Mouse (Mus musculus) skeletal muscle tissue, postnatal 0 days (tissue): ENCODE measurements around the gene Zkscan1. TPM values are rescaled to one million over a fixed set of nuclear protein-coding genes. Genes with fewer than 3 reads are reported as not detected.

Source experiments
- polyA plus RNA-seq: library from polyadenylated mRNA; unstranded; fragments of >200 nt; fragmentation: Nextera tagmentation; extraction: Ambion mirVana; gene quantifications from 2 replicates; pipeline ENCODE4 v1.2.1, GENCODE M21; 2015

Zkscan1 gene
- 5.0 and 5.2 TPM in 2 replicates for polyA plus RNA-seq

DNA sequence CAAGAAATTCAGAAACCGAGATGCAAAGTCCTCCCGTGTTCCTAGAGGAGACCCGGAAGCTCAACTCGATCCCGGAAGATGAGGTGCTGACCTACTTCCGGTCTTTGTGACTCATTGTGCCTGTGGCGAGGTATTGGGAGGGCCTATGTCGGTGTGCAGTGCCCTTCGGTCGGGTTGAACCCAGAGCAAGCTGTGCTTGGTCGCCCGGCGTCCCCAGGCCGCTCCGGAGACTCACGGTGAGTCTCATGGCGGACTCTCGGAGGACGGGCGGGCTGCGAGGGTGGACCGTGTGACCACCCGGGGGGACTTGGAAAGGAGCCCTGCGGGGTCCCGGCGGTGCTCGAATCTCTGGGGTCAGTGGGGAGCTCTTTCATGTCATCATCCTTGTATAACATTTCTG, at the start of gene Zkscan1:
TSS of gene Zkscan1 (plus strand) at position 89 of the 400 bp plus-strand sequence.

DNA sequence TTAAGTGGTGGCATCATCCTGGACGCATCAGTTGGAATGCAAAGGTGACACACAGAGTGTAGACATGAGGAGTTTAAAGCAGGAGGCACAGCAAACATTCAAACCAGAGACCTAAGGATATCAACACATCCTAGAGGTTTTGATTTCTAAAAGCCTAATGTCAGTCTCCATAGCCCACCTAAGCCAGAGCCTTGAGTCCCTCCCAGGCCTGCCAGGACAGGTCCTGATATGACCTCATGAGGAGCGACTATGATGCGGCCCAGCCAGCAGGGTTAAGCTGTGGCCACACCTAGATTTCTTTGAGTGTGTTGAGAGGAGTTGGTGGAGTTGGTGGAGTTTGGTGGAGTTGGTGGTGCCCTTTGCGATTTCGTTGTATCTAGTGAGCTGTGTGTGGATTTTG, 32.0 kb upstream of the Zkscan1 start, which contains the start of gene Smok3c:
TSS of gene Smok3c (plus strand) at position 301 of the 400 bp plus-strand sequence.

DNA sequence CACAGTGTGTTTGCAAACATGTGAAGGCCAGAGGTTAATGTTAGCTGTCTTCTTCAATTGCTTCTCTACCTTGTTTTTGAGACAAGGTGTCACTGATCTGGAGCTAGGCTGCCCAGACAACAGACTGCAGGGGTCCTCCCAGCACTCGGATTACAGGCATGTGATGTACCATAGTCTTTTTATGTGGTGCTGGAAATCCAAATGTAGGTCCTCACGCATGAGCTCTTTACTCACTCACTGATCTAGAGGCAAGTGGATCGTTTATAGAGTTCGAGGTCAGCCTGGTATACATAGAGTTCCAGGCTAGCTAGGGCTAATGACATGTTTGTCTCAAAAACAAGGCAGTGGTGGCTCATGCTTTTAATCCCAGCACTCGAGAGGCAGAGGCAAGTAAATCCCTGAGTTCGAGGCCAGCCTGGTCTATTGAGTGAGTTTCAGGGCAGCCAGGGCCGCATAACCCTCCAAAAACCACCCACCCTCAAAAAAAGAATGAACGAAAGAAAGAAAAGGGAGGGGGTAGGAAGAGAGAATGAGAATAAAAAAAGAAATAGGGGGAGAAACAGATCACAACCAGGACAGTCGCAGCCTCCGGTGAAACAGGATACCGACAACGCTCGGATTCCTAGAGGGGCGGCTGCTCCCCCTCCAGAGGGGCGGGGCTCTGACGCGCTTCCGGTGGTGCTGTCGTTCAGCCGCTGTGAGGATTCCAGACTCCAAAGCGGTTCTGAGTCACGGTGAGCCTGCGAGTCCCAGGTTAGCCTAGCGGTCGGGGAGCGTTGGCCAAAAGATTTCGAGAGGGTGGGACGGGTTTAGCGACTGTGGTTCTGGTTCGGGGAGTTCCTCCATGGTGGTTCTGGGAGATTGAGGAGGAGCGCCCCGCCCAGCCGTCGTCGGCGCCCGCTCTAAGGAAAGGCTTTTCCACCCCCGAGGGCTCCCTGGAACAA, 31.6 kb downstream of the Zkscan1 start, which contains the start of gene Zscan21:
TSS of gene Zscan21 (plus strand) at position 649 of the 944 bp plus-strand sequence.

DNA sequence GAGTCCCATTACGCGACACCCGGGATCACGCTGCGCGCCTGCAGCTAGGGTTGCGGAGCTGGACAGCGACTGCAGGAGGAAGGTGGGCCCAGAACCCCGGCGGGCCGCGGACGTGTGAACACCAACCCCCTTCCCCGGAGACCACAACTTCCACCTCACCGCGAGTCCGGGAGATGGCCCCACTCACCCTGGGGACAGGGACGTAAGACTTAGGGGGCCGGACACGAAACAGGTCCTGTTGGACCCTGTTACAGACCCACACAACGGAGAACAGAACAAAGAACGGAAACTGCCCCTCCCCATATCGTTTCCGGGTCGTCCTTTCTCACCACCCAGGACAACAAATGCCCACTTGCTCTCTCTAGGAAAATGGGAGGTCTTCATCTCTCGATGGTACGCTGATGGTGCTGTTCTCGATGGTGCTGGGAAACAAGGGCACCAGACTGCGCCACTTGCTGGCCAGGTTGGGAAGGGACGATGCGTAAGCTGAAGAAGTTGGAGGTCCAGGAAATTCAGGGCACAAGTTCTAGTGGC, 70.6 kb downstream of the Zkscan1 start, which contains the start of gene Zfp113:
TSS of gene Zfp113 (minus strand) at position 302 of the 534 bp plus-strand sequence.

Other genes with a start within 250 kb of the Zkscan1 start
- 2.2 and 3.2 TPM in 2 replicates for gene Pilra, start 248.8 kb upstream of the Zkscan1 start, polyA plus RNA-seq
- 0.94 and 1.7 TPM in 2 replicates for gene Pilrb1, start 227.0 kb upstream of the Zkscan1 start, polyA plus RNA-seq
- 4.2 and 4.9 TPM in 2 replicates for gene Pilrb2, start 213.3 kb upstream of the Zkscan1 start, polyA plus RNA-seq
- gene Cyp3a13, start 163.5 kb upstream of the Zkscan1 start, polyA plus RNA-seq: 0.05 and 0.11 TPM in 2 replicates
- 2.6 and 2.8 TPM in 2 replicates for gene Gjc3, start 122.0 kb upstream of the Zkscan1 start, polyA plus RNA-seq
- 0.11 and 0.55 TPM in 2 replicates for gene Azgp1, start 103.6 kb upstream of the Zkscan1 start, polyA plus RNA-seq
- not detected in 2 replicates for gene Smok3a, start 63.8 kb upstream of the Zkscan1 start, polyA plus RNA-seq
- not detected in 2 replicates for gene Smok3b, start 63.7 kb upstream of the Zkscan1 start, polyA plus RNA-seq
- gene Smok3c, start 31.9 kb upstream of the Zkscan1 start, polyA plus RNA-seq: not detected in 2 replicates
- 21.8 and 23.8 TPM in 2 replicates for gene Zscan21, start 31.8 kb downstream of the Zkscan1 start, polyA plus RNA-seq
- gene Zfp113, start 70.7 kb downstream of the Zkscan1 start, polyA plus RNA-seq: 7.8 and 9.0 TPM in 2 replicates
- 227 and 247 TPM in 2 replicates for gene Cops6, start 76.0 kb downstream of the Zkscan1 start, polyA plus RNA-seq
- 9.2 and 9.3 TPM in 2 replicates for gene Ap4m1, start 86.9 kb downstream of the Zkscan1 start, polyA plus RNA-seq
- 32.0 and 36.3 TPM in 2 replicates for gene Mcm7, start 87.3 kb downstream of the Zkscan1 start, polyA plus RNA-seq
- 33.2 and 37.7 TPM in 2 replicates for gene Taf6, start 102.4 kb downstream of the Zkscan1 start, polyA plus RNA-seq
- gene Cnpy4, start 102.4 kb downstream of the Zkscan1 start, polyA plus RNA-seq: 17.2 and 20.2 TPM in 2 replicates
- gene Mblac1, start 109.2 kb downstream of the Zkscan1 start, polyA plus RNA-seq: 7.0 and 7.1 TPM in 2 replicates
- 0.97 and 1.1 TPM in 2 replicates for gene Nxpe5, start 140.8 kb downstream of the Zkscan1 start, polyA plus RNA-seq
- gene Lamtor4, start 170.4 kb downstream of the Zkscan1 start, polyA plus RNA-seq: 71.2 and 72.6 TPM in 2 replicates
- 1.3 and 2.8 TPM in 2 replicates for gene BC037034, start 178.9 kb downstream of the Zkscan1 start, polyA plus RNA-seq
- gene Gal3st4, start 187.8 kb downstream of the Zkscan1 start, polyA plus RNA-seq: 0.68 and 1.4 TPM in 2 replicates
- gene Gm43720, start 194.9 kb downstream of the Zkscan1 start, polyA plus RNA-seq: 0.09 and 0.15 TPM in 2 replicates
- gene Gpc2, start 194.9 kb downstream of the Zkscan1 start, polyA plus RNA-seq: 1.5 and 2.3 TPM in 2 replicates
- 0.91 and 1.3 TPM in 2 replicates for gene Stag3, start 195.2 kb downstream of the Zkscan1 start, polyA plus RNA-seq